Mouse (Mus musculus) myocyte (in vitro differentiated cells): ENCODE results near the gene Mdm2.

Source experiments
- E2F4 ChIP-seq: IDR thresholded peaks from one replicate; pipeline ENCODE4 v1.6.1; 2011; ENCODE audit warnings: mild to moderate bottlenecking, control low read depth, moderate library complexity; ENCODE audit not compliant: insufficient read depth
- MAX ChIP-seq: IDR thresholded peaks from one replicate; pipeline ENCODE4 v1.6.1; 2011; ENCODE audit warnings: low read depth, mild to moderate bottlenecking, control low read depth
- MYOD1 ChIP-seq, 3 experiments: IDR thresholded peaks; one replicate each; pipeline ENCODE4 v1.6.1; 2011; ENCODE audit warnings: control low read depth in 2 of 3, low read depth in 2 of 3, mild to moderate bottlenecking in 2 of 3, moderate library complexity in 1 of 3; ENCODE audit not compliant: insufficient read length in 2 of 3, control insufficient read depth in 1 of 3
- POLR2A ChIP-seq: IDR thresholded peaks from one replicate; pipeline ENCODE4 v1.6.1; 2011; ENCODE audit warnings: low read depth, mild to moderate bottlenecking, control low read depth, moderate library complexity; ENCODE audit not compliant: insufficient read length
- TCF12 ChIP-seq: IDR thresholded peaks from one replicate; pipeline ENCODE4 v1.6.1; 2011; ENCODE audit warnings: mild to moderate bottlenecking, control low read depth; ENCODE audit not compliant: poor library complexity, insufficient read depth, severe bottlenecking
- USF1 ChIP-seq: IDR thresholded peaks from one replicate; pipeline ENCODE4 v1.6.1; 2011; ENCODE audit warnings: low read depth, mild to moderate bottlenecking, control low read depth, moderate library complexity

- TF ChIP-seq TCF12 (no peak), POLR2A (no peak), E2F4 (no peak), USF1 (no peak), MAX (no peak), MYOD1 (IDR thresholded peaks at IDR 0.05; ENCODE audit: control insufficient read depth in 1 of 3, insufficient read length in 2 of 3, low read depth in 2 of 3) (no peak)
Observed at GRCm38 (mm10) chr10:117677494-117678236, 32.9 kb downstream of the Mdm2 start.
